Mouse (Mus musculus) intestine, postnatal 0 days (tissue): ENCODE results near the gene R3hdm2. TPM values are rescaled to one million over a fixed set of nuclear protein-coding genes. Genes with fewer than 3 reads are reported as not detected.

Source experiments
- ATAC-seq: fragments of 200-750 bp; cut with Nextera tagmentation; 2 replicates; pipeline ENCODE4 v1.8.0; 2017; ENCODE audit warnings: mild to moderate bottlenecking, moderate TSS enrichment, moderate library complexity
- H3K27ac ChIP-seq: fragments of 300-500 bp; sonication (generic); 2 replicates; pipeline ENCODE4 v1.5.1; 2014; ENCODE audit warnings: mild to moderate bottlenecking, low read depth, low read length, moderate library complexity
- H3K27me3 ChIP-seq: fragments of 300-500 bp; sonication (generic); replicated peaks from 2 replicates; pipeline ENCODE4 v1.6.1; 2014; ENCODE audit warnings: low read length, mixed read lengths; ENCODE audit not compliant: control insufficient read depth, insufficient read depth
- H3K36me3 ChIP-seq: fragments of 300-500 bp; sonication (generic); 2 replicates; pipeline ENCODE4 v1.6.1; 2014; ENCODE audit warnings: mild to moderate bottlenecking, moderate library complexity; ENCODE audit not compliant: control insufficient read depth, insufficient read depth
- H3K4me1 ChIP-seq: fragments of 300-500 bp; sonication (generic); replicated peaks from 2 replicates; pipeline ENCODE4 v1.6.1; 2014; ENCODE audit warnings: antibody characterized with exemption, low read length, mixed read lengths; ENCODE audit not compliant: control insufficient read depth, insufficient read depth
- H3K4me2 ChIP-seq: fragments of 300-500 bp; sonication (generic); replicated peaks from 2 replicates; pipeline ENCODE4 v1.6.1; 2014; ENCODE audit warnings: low read depth, mild to moderate bottlenecking, moderate library complexity
- H3K4me3 ChIP-seq: fragments of 300-500 bp; sonication (generic); 2 replicates; pipeline ENCODE4 v1.5.1; 2014; ENCODE audit warnings: low read depth, low read length
- H3K9ac ChIP-seq: fragments of 300-500 bp; sonication (generic); 2 replicates; pipeline ENCODE4 v1.6.1; 2014; ENCODE audit warnings: mild to moderate bottlenecking, low read depth, low read length
- H3K9me3 ChIP-seq: fragments of 300-500 bp; sonication (generic); 2 replicates; pipeline ENCODE4 v1.6.1; 2016; ENCODE audit warnings: mixed run types; ENCODE audit not compliant: control insufficient read depth
- CTCF ChIP-seq: sonication (generic); IDR thresholded peaks from 2 replicates; pipeline ENCODE4 v1.5.1; 2016; ENCODE audit warnings: low read depth, mild to moderate bottlenecking, control low read depth, antibody characterized with exemption, moderate library complexity
- WGBS: fragments of 180-500 bp; shearing (Covaris S2); extraction: QIAGEN DNeasy Blood & Tissue Kit; methylation state at CpG from one replicate; pipeline ENCODE4 v1.1.7; 2014; 5-methylcytosine and 5-hydroxymethylcytosine counted together
- polyA plus RNA-seq: library from polyadenylated mRNA; unstranded; fragments of >200 nt; fragmentation: Nextera tagmentation; extraction: Ambion mirVana; gene quantifications from 2 replicates; pipeline ENCODE4 v1.2.1, GENCODE M21; 2015

Gene R3hdm2
- polyA plus RNA-seq, 1 experiment from 2014 or later: 19.4 TPM

DNA sequence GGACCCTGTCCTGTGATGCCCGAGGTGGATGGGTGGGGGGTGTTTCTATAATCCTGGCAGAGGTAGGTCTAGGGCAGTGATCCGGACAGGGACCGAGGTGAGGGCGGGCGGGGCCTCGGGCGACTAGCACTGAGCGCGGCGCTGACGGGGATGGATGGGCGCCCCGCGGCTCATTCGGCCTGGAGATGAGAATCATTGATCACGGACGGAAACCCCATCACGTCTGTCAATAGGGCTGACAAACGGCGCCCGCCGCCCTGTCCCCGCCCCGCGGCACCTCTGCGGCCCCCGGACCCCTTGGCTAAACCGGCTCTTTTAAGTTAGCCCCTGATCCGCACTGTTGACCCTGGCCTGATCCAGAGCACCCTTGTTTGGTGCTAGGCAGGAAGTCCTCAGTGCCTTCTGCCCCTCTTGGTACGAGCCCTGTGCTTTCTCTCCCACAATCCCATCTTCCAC is 154.8 kb downstream of the R3hdm2 start:
- WGBS: under 1% methylated on average over 24 of the region's 30 CpGs
- H3K9me3 ChIP-seq: no peaks in the 10 kb centered on the region
- peaks cover 3% of the 10 kb centered on the region; the same call in 1 of the 2 replicates for H3K4me1 ChIP-seq
- H3K4me2 ChIP-seq: peak overlapping the region; percentile 75
- ATAC-seq: no peak
- TF ChIP-seq CTCF: no peak
- no peak overlapping the region for H3K9ac ChIP-seq
- H3K4me3 ChIP-seq: peak overlapping the region; percentile 44
- H3K27ac ChIP-seq: no peak overlapping the region
- H3K27me3 ChIP-seq: peaks cover 71% of the 10 kb centered on the region
- H3K36me3 ChIP-seq: peaks cover 17% of the 10 kb centered on the region

DNA sequence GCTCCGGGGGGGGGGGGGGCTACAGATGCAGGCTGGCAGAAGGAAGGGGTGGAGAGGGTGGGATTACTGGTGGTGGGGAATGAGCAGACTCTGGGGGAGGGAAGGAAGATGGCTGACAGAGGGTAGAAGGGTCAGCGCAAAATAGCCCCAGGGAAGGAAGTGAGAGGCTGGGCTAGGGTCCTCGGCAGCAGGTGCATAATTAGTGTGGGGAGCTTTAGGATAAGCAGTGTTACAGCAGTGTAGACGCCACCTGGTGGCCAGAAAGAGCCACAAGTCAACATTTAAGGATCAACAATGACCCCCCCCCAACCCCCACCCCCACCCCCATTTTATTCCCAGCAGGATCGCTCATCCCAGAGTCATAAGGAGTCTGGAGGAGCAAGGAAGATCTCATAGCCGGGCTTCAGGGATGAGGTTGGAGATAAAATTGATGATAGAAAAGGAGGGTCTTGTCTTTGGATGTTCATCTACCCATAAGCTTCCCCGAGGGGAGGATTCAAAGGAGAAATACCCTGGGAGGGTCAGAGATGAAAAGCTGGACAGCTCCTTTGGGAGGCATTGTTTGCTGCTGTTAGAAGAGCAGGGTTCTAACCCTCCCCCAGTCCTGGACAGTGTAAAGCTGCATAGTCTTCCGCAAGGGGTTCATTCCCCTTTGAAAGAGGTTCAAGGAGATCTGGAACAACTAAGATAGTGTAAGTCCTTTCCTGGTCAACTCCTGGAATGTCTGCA is 156.6 kb downstream of the R3hdm2 start:
- 16% methylated on average over 8 of the region's 8 CpGs for WGBS
- Histone ChIP-seq H3K9ac (no peak overlapping the region), H3K4me2 (no peak overlapping the region), H3K4me1 (peaks cover 3% of the 10 kb centered on the region; the same call in 1 of the 2 replicates), H3K27me3 (peaks cover 53% of the 10 kb centered on the region), H3K27ac (no peak overlapping the region), H3K4me3 (no peak overlapping the region), H3K36me3 (peaks cover 35% of the 10 kb centered on the region), H3K9me3 (no peaks in the 10 kb centered on the region)
- TF ChIP-seq CTCF: peak; percentile 71
- ATAC-seq: no peak

DNA sequence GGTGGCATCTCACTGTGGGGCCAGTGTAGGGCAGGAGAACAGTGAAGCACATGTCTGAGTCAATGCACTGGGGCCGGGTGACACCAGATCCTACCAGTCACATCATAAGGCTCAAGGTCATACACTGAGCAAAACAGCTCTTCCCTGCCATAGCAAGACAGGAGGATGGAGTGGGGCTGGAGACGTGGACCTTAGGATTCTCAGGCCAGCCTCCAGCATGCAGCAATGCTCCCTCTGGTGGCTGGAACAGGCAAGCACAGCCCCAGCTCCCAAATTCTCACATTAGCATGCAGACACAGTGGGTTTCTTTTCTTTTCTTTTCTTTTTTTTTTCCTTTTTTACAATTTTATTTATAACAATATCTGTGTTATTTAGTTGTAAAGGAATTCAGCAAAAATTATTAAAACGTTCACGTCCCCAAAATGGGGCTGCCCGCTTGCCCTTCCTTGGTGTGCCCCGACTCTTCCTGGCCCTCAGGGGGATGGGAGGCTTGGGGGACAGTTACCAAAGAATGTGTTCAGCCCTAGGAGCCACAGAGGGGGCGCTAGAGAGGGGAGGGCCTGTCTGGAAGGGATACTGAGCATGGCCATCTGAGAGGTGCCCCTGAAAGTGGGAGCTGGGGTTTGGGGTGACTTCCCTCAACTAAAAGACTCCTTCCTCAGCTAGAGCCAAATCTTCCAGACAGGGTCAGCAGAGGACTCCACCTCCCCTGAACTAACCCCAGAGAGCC is 157.9 kb downstream of the R3hdm2 start:
- Histone ChIP-seq H3K4me3 (no peak overlapping the region), H3K4me1 (peaks cover 3% of the 10 kb centered on the region; the same call in 1 of the 2 replicates), H3K9me3 (no peaks in the 10 kb centered on the region), H3K9ac (no peak overlapping the region), H3K36me3 (peaks cover 46% of the 10 kb centered on the region), H3K27ac (no peak overlapping the region), H3K27me3 (peaks cover 40% of the 10 kb centered on the region), H3K4me2 (no peak overlapping the region)
- peak; percentile 92 for TF ChIP-seq CTCF
- ATAC-seq: peak; percentile 17; the same call in 1 of the 2 replicates
- 32% methylated on average over 7 of the region's 7 CpGs for WGBS

DNA sequence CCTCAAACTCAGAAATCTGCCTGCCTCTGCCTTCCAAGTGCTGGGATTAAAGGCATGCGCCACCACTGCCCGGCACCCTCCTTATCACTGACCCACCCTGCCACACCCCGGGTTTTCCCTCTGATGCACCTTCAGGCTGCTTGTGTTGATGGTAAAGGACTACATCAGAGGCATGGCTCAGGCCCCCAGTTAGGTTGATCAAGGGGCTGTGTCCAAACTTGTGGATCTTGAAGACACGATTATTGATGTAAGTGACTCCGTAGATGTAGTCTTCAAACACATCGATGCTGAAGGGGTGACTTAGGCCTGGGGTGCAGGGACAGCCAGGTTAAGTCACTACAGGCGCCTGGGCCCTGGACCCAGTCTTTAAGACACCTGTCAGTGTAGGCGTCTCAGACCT is 161.4 kb downstream of the R3hdm2 start:
- no peak overlapping the region for H3K27ac ChIP-seq
- no peaks in the 10 kb centered on the region for H3K4me1 ChIP-seq
- no peak for ATAC-seq
- H3K27me3 ChIP-seq: peaks cover 5% of the 10 kb centered on the region
- H3K4me2 ChIP-seq: no peak overlapping the region
- H3K9ac ChIP-seq: no peak overlapping the region
- no peak overlapping the region for H3K4me3 ChIP-seq
- 86% methylated on average over 8 of the region's 8 CpGs for WGBS
- no peak for TF ChIP-seq CTCF
- no peaks in the 10 kb centered on the region for H3K9me3 ChIP-seq
- peaks cover 73% of the 10 kb centered on the region for H3K36me3 ChIP-seq

- H3K4me2 ChIP-seq: no peak overlapping the region
- H3K4me1 ChIP-seq: no peaks in the 10 kb centered on the region
- WGBS: 83% methylated on average over 13 of the region's 13 CpGs
- H3K27ac ChIP-seq: no peak overlapping the region
- no peak for ATAC-seq
- no peaks in the 10 kb centered on the region; the same call in 1 of the 2 replicates for H3K27me3 ChIP-seq
- no peak for TF ChIP-seq CTCF
- no peak overlapping the region for H3K4me3 ChIP-seq
- peaks cover 78% of the 10 kb centered on the region for H3K36me3 ChIP-seq
- H3K9ac ChIP-seq: no peak overlapping the region
- H3K9me3 ChIP-seq: no peaks in the 10 kb centered on the region
These were observed 162.0 kb downstream of the R3hdm2 start for GRCm38 (mm10) chr10:127542084-127542483.

GRCm38 (mm10) chr10:127542720-127543119 is 162.6 kb downstream of the R3hdm2 start:
- Histone ChIP-seq H3K4me1 (no peaks in the 10 kb centered on the region), H3K4me3 (no peak overlapping the region), H3K36me3 (peaks cover 85% of the 10 kb centered on the region), H3K9ac (no peak overlapping the region), H3K4me2 (no peak overlapping the region), H3K9me3 (no peaks in the 10 kb centered on the region), H3K27ac (no peak overlapping the region), H3K27me3 (no peaks in the 10 kb centered on the region)
- 60% methylated on average over 6 of the region's 6 CpGs for WGBS
- ATAC-seq: no peak
- TF ChIP-seq CTCF: no peak
